Mouse (Mus musculus) activated CD4-positive, CD25-positive, alpha-beta regulatory T cell (primary cell): Measurements from ENCODE around the gene Bcl2a1c. TPM values are rescaled to one million over a fixed set of nuclear protein-coding genes. Genes with fewer than 3 reads are reported as not detected.

ENCODE experiments used
- polyA plus RNA-seq, 2 experiments: library from polyadenylated mRNA; unstranded; fragments of 100-300 nt; shearing (Covaris generic); gene quantifications; one replicate each; pipeline ENCODE4 v1.2.1; 2017

Bcl2a1c gene
- 1 to 10 TPM; 3.3 to 7.3 TPM for polyA plus RNA-seq

GRCm38 (mm10) chr9:114329855-114330254 lies at the start of gene Bcl2a1c:
Gene Bcl2a1c, plus strand, starts transcription at chr9:114330135.

Other genes with a start within 250 kb of the Bcl2a1c start
- gene Crtap, start 60.5 kb downstream of the Bcl2a1c start, polyA plus RNA-seq, result 10 to 100 TPM; 17.3 to 20.9 TPM
- gene Glb1, start 70.9 kb downstream of the Bcl2a1c start, polyA plus RNA-seq, result 10 to 100 TPM; 37.2 to 53.8 TPM
- 10 to 100 TPM; 16.1 to 20.8 TPM for gene Tmppe, start 71.0 kb downstream of the Bcl2a1c start, polyA plus RNA-seq
- 10 to 100 TPM; 13.1 to 80.6 TPM for gene Ccr4, start 174.8 kb downstream of the Bcl2a1c start, polyA plus RNA-seq
- gene C130032M10Rik, start 185.6 kb downstream of the Bcl2a1c start, polyA plus RNA-seq, result not detected
- gene Trim71, start 234.2 kb downstream of the Bcl2a1c start, polyA plus RNA-seq, result under 1 TPM in 1 of 2 experiments, not detected in 1; 0.12 TPM